Mouse (Mus musculus) kidney, adult 18-20 months (tissue): ENCODE results near the gene Ino80e.
"Not testable (repeated sequence)": the region's sequence is repeated elsewhere in the genome, so short reads cannot be mapped to it uniquely, and the experiment has no call there.

ENCODE experiments used
- DNase-seq: peaks from one replicate; pipeline ENCODE4 v3.0.0; 2021

Ino80e gene

GRCm38 (mm10) chr7:126862147-126862784 is at the start of gene Ino80e:
Gene Ino80e (minus strand): TSS chr7:126862377.
- peak; percentile 96 for DNase-seq

- no peak for DNase-seq
These were observed 43.4 kb upstream of the Ino80e start for GRCm38 (mm10) chr7:126905590-126905989.

DNA sequence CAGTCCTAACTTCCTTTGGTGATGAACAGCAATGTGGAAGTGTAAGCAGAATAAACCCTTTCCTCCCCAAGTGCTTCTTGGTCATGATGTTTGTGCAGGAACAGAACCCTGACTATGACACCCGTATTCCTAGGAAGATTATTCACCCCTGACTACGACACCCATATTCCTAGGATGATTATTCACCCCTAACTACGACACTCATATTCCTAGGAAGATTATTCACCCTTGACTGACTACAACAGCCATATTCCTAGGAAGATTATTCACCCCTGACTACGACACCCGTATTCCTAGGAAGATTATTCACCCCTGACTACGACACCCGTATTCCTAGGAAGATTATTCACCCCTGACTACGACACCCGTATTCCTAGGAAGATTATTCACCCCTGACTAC is 37.6 kb upstream of the Ino80e start:
- not testable (repeated sequence) for DNase-seq

DNA sequence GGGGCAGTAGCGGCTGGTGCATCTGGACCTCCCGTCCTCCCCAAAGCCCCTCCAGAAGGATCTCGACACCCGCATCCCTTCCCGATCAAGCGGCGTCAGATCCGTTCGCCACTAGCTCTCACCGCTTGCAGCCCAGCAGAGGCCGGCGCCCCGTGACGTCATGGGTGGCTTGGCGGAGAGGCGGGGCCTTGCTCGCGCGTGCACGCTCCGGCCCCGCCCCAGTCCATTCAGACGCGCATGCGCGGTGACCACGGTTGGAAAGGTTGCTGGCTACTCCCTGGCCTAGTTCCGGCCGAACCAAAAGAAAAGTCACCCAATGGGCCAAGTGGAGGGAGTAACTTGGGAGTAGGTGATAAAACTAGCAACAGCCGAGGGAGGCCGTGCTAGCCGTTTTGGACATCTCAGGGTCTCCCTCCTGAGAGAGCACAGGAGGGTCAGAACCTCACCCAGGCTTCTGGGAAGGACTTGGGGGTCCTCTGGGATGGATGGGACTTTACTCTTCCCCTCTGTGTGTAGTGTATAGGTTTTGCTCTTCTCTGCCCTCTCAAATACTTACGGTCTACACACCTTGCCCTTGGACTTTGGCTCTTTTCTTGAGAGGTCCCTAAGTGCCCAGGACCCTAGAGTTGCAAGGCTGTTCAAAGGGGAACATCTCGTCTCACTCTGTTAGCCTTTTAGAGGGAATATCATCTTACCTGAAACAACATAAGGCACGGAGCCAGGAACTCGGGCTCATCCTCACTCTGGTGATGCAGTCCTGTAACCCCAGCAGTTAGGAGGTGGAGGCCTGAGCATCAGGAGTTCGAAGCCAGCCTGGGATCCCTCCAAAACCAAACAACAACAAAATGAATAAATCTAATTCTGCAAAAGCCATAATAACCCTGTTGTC is 36.2 kb upstream of the Ino80e start:
- peak; percentile 97 for DNase-seq

DNA sequence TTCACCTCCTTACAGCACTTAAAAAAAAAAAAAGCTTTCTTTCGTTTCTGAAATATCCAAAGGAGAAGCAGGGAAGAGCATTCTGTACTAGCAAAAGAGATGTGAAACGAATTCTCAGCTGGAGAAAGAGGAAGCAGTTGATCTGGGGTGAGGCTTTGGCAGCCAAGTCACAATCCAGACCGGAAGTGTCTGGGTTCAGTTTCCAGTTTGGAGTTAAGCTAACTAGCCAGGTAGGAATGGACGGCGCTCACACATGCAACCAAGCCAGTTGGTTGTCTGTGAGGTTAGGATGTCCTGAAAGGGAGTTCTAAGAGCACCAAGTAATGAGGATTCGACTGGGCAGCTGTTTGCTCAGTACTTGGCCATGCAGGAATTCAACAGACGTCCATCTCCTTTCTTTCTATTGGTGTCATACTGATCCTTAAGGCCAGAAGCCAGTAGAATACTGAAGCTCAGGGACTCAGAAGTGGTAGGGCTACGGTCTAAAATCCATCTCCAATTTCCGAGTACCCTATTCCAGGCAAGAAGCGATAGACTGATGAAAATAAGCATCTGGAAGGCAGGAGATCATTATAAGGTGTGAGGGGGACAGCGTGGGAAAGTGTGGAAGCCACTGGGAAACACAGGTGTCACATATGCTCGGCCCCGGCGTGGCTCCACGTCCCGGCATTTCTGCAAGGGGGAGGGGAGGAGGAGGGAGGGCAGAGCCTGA is 35.4 kb upstream of the Ino80e start:
- DNase-seq, result no peak

GRCm38 (mm10) chr7:126896912-126897311 is 34.7 kb upstream of the Ino80e start:
- no peak for DNase-seq

GRCm38 (mm10) chr7:126888852-126889251 is 26.7 kb upstream of the Ino80e start:
- peak; percentile 34 for DNase-seq

DNA sequence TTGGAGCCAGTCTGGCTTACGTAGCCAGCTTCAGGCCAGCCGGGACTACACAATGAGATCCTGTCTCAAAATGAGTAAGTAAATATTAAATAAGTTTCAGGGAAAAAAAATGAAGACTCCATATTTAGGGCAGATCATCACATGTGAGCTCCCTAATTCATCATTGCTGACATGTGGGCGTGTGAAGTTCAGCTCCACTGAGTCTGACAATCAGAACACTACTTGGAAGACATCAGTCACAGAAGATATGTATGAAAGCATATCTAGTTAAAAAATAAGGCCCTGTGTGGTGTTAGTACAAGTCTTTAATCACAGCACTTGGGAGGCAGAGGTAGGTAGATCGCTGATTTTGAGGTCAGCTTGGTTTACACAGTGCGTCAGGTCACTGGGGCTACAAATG is 25.1 kb upstream of the Ino80e start:
- no peak for DNase-seq

GRCm38 (mm10) chr7:126884286-126885164 is 22.3 kb upstream of the Ino80e start, which contains the start of gene Taok2:
Gene Taok2 (minus strand): TSS chr7:126884703.
- peak; percentile 98 for DNase-seq

GRCm38 (mm10) chr7:126883731-126884181 is 21.6 kb upstream of the Ino80e start:
- peak; percentile 32 for DNase-seq

- peak; percentile 51 for DNase-seq
These were observed 18.9 kb upstream of the Ino80e start for GRCm38 (mm10) chr7:126881040-126881439.

GRCm38 (mm10) chr7:126877239-126877638 is 15.1 kb upstream of the Ino80e start:
- no peak for DNase-seq

GRCm38 (mm10) chr7:126870520-126870891 is 8.3 kb upstream of the Ino80e start:
- DNase-seq, result no peak

DNA sequence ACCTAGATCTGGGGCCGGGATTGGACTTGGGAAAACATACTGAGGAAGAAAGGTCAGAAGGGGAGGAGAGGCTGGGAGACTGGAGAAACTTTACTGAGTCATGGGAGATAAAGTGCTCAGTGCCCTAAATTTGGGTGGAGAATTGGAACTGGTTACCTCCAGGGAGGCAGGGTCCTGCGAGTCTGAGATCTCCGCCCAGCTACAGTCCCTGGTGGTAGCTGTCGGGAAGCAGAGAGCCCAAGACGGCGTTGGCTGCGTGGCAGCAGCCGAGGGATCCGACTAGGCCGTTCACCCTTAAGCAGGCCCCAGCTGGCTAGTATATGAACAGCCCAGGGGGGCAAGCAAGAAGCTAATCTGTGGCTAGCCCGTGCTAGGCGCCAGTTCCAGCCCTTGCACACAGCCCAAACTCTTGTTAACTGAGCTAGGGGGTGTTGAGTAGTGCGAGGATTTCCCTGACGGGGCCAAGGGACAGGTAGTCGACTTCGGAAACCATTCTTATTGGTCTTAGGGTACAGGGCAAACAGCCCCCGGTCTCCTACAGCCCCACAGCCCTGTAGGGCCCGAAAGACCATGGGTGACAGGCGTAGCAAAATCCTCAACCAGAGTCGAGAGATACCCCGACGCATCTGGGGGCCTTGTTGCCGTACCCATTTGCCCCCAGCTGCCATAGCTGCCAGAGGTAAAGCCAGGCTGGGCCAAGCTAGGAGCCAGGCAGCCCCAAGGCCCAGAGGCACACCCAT is 7.8 kb upstream of the Ino80e start:
- DNase-seq, result no peak

GRCm38 (mm10) chr7:126868003-126868402 is 5.8 kb upstream of the Ino80e start:
- no peak for DNase-seq

DNA sequence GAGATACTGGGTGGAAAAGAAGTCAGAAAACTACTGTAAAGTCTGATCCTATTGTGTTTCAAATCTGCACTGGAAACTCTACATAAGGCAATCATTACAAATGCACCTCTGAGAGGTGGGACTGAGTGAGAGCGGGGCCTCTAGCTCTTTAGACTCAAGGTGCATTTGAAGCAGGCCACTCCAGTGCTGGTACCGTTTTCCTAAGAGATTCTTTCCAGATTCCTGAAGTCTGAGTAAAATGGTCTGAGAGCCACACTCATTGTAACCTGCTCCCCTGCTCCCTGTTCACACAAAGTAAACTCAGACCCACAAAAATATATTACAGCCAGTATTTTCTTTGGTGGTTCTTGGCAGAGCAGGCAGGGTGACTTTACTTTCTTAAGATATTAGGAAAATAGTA is 5.4 kb upstream of the Ino80e start:
- no peak for DNase-seq

DNA sequence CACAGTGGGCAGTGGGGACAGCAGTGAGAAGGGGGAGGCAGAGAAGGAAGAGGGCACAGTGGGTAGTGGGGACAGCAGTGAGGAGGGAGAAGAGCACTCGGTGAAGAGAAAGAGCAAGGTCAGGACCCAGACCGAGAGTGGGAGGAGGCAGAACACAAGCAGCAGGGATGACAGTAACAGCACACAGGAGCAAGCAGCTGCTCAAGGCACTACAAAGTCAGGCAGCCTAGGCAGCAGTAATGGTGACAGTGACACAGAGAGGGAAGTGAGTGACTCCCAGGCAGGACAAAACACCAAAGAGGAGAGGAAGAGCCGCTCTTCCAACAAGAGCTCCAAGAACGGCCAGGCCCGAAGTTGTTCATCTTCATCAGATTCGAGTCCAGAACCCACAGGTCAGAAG is 1.6 kb upstream of the Ino80e start:
- no peak for DNase-seq

DNA sequence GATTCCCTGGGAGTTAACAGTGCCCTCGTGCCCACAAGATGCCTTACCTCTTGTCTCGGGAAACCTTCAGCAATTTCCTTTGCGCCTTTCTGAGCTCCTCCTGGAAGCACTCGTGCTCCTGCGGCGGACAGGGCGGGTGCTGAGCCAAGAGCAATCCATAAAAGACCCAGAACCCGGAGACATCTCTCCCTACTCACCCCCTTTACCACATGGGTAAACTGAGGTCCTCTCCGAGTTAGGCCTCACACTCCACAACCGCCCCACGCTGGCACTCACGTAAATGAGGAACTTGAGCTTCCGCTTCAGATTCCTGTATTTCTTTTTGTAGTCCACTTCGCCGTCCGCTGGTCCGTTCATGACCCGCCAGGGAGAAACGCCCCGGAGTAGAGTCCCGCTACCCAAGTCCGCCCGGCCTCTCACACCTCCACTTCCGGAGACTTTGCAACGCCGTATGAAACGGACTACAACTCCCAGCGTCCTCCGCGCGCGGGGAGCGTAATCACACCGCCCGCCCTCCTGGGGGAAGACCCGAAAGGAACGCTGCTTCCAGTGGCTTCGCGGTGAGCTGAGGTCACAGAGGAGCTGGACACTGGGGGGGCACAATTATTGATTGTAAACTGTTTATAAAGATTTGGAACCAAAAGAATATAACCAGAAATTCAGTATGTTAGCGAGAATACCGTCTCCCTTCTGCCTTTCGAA is 597 bp downstream of the Ino80e start, which contains the start of gene Hirip3:
TSS of gene Hirip3 (plus strand) at position 544 of the 702 bp plus-strand sequence.
- DNase-seq, result peak; percentile 97

DNA sequence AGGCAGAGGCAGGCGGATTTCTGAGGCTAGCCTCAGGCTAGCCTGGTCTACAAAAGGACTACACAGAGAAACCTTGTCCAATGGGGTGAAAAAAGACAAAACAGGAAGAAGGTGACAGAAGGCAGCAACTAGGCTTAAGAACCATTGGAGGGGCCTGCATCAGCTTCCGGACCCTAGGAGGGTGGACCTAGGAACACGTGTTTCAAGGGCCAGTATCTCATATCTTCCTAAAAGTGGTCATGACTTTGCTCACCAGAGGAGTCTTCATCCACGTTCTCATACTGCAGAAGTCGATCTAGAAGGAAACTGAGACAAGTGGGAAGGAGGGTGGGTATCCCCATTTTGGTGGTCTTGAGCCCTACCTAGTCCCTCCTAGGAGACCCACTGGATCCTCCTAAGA is 1.2 kb downstream of the Ino80e start:
- DNase-seq, result no peak

DNA sequence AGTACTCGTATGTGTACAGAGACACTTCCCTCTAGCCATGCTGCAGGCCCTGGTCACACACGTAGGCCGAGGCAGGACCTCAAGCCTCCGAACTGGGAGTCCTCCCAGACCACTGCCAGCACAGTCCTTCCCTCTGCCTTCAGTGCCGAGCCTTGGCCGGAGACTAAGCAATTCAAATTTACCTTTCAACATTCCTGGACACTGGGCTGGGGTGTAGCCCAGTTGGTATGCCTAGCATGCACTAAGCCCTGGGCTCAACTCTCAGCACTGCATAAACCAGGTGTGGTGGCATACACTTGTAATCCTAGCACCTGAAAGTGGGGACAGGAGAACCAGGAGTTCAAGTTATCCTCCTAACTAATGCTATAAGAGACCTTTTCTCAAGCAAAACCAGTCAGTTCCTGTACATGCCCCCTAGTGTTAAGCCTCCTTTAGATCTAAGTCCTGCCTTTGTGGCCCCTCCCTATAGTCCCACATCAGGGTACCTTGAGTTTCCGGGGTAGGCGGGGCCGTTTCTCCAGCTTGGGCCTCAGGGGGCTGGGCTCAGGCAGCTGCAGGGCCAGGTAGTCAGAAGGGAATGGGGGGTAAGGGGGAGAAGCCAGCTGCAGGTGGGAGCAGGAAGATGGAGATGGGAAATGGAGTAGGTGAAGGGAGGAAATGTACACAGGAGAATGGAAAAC is 5.3 kb downstream of the Ino80e start:
- no peak for DNase-seq
